Mouse (Mus musculus) ES-Bruce4 (cell line): Measurements from ENCODE around the gene Wwtr1. TPM values are rescaled to one million over a fixed set of nuclear protein-coding genes. Genes with fewer than 3 reads are reported as not detected.

Experiments
- H3K27ac ChIP-seq: 2 replicates; pipeline ENCODE4 v1.5.1; 2012; ENCODE audit warnings: low read length, inconsistent platforms; ENCODE audit not compliant: insufficient read depth
- H3K27me3 ChIP-seq: 2 replicates; pipeline ENCODE4 v1.6.1; 2012; ENCODE audit warnings: mild to moderate bottlenecking, low read length, inconsistent platforms; ENCODE audit not compliant: control insufficient read depth, poor library complexity, insufficient read depth, severe bottlenecking
- H3K36me3 ChIP-seq: 2 replicates; pipeline ENCODE4 v1.6.1; 2012; ENCODE audit warnings: inconsistent platforms, mild to moderate bottlenecking, low read length, moderate library complexity; ENCODE audit not compliant: control insufficient read depth, poor library complexity, insufficient read depth, severe bottlenecking
- H3K4me1 ChIP-seq: one replicate; pipeline ENCODE4 v1.8.1; 2011; ENCODE audit warnings: low read length; ENCODE audit not compliant: control insufficient read depth, insufficient read depth
- H3K4me3 ChIP-seq: 2 replicates; pipeline ENCODE4 v1.5.1; 2011; ENCODE audit warnings: low read depth, mild to moderate bottlenecking, low read length
- H3K9ac ChIP-seq: 2 replicates; pipeline ENCODE4 v1.6.1; 2012; ENCODE audit warnings: low read depth, mild to moderate bottlenecking, inconsistent platforms; ENCODE audit not compliant: poor library complexity, severe bottlenecking
- H3K9me3 ChIP-seq: replicated peaks from 2 replicates; pipeline ENCODE4 v1.6.1; 2012; ENCODE audit warnings: mild to moderate bottlenecking, low read length, inconsistent platforms; ENCODE audit not compliant: control insufficient read depth, poor library complexity, insufficient read depth, severe bottlenecking
- CTCF ChIP-seq: IDR thresholded peaks from one replicate; pipeline ENCODE4 v1.8.1; 2011; ENCODE audit warnings: low read depth, low read length
- EP300 ChIP-seq: IDR thresholded peaks from 2 replicates; pipeline ENCODE4 v1.6.1; 2011; ENCODE audit warnings: low read depth, low read length; ENCODE audit not compliant: insufficient read depth
- POLR2A ChIP-seq: IDR thresholded peaks from one replicate; pipeline ENCODE4 v1.8.1; 2011; ENCODE audit warnings: low read length; ENCODE audit not compliant: insufficient read depth
- polyA plus RNA-seq: library from polyadenylated mRNA; stranded (reverse); fragments of >200 nt; gene quantifications from 2 replicates; pipeline ENCODE4 v1.2.4, GENCODE M21; 2011; ENCODE audit warnings: low read depth; ENCODE audit not compliant: missing spikeins, insufficient read depth, insufficient read length

The Wwtr1 gene
- polyA plus RNA-seq, 1 experiment, result 43.7 TPM

GRCm38 (mm10) chr3:57554890-57555239, 20.8 kb downstream of the Wwtr1 start:
- no peaks in the 10 kb centered on the region for H3K9me3 ChIP-seq
- H3K36me3 ChIP-seq, result no peaks in the 10 kb centered on the region
- no peak overlapping the region for H3K4me3 ChIP-seq
- H3K27me3 ChIP-seq, result no peaks in the 10 kb centered on the region
- TF ChIP-seq CTCF (no peak), EP300 (no peak), POLR2A (no peak)
- H3K27ac ChIP-seq, result no peak overlapping the region
- H3K9ac ChIP-seq, result no peak overlapping the region
- H3K4me1 ChIP-seq, result peaks cover 5% of the 10 kb centered on the region

- no peaks in the 10 kb centered on the region for H3K9me3 ChIP-seq
- no peak overlapping the region for H3K9ac ChIP-seq
- no peaks in the 10 kb centered on the region for H3K36me3 ChIP-seq
- TF ChIP-seq CTCF, result no peak
- H3K27ac ChIP-seq, result no peak overlapping the region
- H3K4me3 ChIP-seq, result no peak overlapping the region
- H3K4me1 ChIP-seq, result peaks cover 5% of the 10 kb centered on the region
- H3K27me3 ChIP-seq, result no peaks in the 10 kb centered on the region
Observed at GRCm38 (mm10) chr3:57554124-57554889, 21.4 kb downstream of the Wwtr1 start.

DNA sequence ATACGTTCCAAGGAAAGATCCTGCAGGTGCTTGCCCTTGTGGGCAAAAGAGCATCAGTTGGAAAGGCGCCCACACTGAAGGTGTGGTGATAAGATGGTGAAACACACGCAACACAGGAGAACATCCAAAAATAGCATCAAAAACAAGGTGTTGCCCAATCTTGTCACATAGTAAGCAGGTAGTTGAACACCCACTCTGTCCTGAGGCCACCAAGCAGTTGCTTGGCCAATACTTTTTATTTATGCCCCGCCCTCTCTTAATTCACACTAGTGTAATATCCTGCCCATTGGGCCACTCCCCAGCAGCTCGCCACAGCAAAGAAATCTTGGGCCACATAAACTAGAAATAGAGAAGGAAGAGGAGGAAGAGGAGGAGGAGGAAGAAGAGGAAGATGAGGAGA, 22.6 kb downstream of the Wwtr1 start:
- Histone ChIP-seq H3K4me1 (peaks cover 5% of the 10 kb centered on the region), H3K9me3 (no peaks in the 10 kb centered on the region), H3K27ac (no peak overlapping the region), H3K27me3 (no peaks in the 10 kb centered on the region), H3K4me3 (no peak overlapping the region), H3K36me3 (no peaks in the 10 kb centered on the region), H3K9ac (no peak overlapping the region)
- TF ChIP-seq CTCF, result no peak
- TF ChIP-seq EP300, result no peak
- TF ChIP-seq POLR2A, result no peak

- Histone ChIP-seq H3K4me3 (no peak overlapping the region), H3K36me3 (no peaks in the 10 kb centered on the region), H3K9me3 (no peaks in the 10 kb centered on the region), H3K4me1 (peaks cover 3% of the 10 kb centered on the region), H3K27ac (no peak overlapping the region), H3K9ac (no peak overlapping the region), H3K27me3 (no peaks in the 10 kb centered on the region)
- TF ChIP-seq POLR2A (no peak), CTCF (no peak), EP300 (no peak)
Observed at GRCm38 (mm10) chr3:57551210-57551609, 24.5 kb downstream of the Wwtr1 start.

GRCm38 (mm10) chr3:57550468-57551185, 25.1 kb downstream of the Wwtr1 start:
- no peaks in the 10 kb centered on the region for H3K9me3 ChIP-seq
- no peak overlapping the region for H3K9ac ChIP-seq
- peaks cover 2% of the 10 kb centered on the region for H3K4me1 ChIP-seq
- H3K36me3 ChIP-seq, result no peaks in the 10 kb centered on the region
- H3K4me3 ChIP-seq, result no peak overlapping the region
- no peaks in the 10 kb centered on the region for H3K27me3 ChIP-seq
- H3K27ac ChIP-seq, result no peak overlapping the region
- TF ChIP-seq CTCF, result no peak
- TF ChIP-seq POLR2A, result no peak
- no peak for TF ChIP-seq EP300

- Histone ChIP-seq H3K4me3 (no peak overlapping the region), H3K4me1 (no peaks in the 10 kb centered on the region), H3K9me3 (no peaks in the 10 kb centered on the region), H3K27ac (no peak overlapping the region), H3K27me3 (no peaks in the 10 kb centered on the region), H3K36me3 (no peaks in the 10 kb centered on the region), H3K9ac (no peak overlapping the region)
- TF ChIP-seq POLR2A (no peak), EP300 (no peak), CTCF (no peak)
Observed at GRCm38 (mm10) chr3:57544154-57544553, 31.6 kb downstream of the Wwtr1 start.
